Mouse (Mus musculus) kidney, postnatal 0 days (tissue): ENCODE data around the gene Rin3. TPM values are rescaled to one million over a fixed set of nuclear protein-coding genes. Genes with fewer than 3 reads are reported as not detected.

ENCODE experiments used
- ATAC-seq: fragments of 200-750 bp; cut with Nextera tagmentation; replicated peaks from 2 replicates; pipeline ENCODE4 v1.8.0; 2017; ENCODE audit warnings: low read depth, moderate number of reproducible peaks, moderate TSS enrichment, moderate library complexity; ENCODE audit not compliant: low FRiP score
- DNase-seq: peaks from one replicate; pipeline ENCODE4 v3.0.0-alpha.2; 2016; ENCODE audit warnings: low spot score
- H3K27ac ChIP-seq: fragments of 300-500 bp; sonication (generic); 2 replicates; pipeline ENCODE4 v1.5.1; 2014; ENCODE audit warnings: mild to moderate bottlenecking
- H3K27me3 ChIP-seq: fragments of 300-500 bp; sonication (generic); 2 replicates; pipeline ENCODE4 v1.6.1; 2014; ENCODE audit warnings: low read length, mixed read lengths; ENCODE audit not compliant: insufficient read depth
- H3K36me3 ChIP-seq: fragments of 300-500 bp; sonication (generic); 2 replicates; pipeline ENCODE4 v1.6.1; 2014; ENCODE audit warnings: low read length, mixed read lengths; ENCODE audit not compliant: insufficient read depth
- H3K4me1 ChIP-seq: fragments of 300-500 bp; sonication (generic); replicated peaks from 2 replicates; pipeline ENCODE4 v1.6.1; 2014; ENCODE audit warnings: antibody characterized with exemption, low read length, mixed read lengths; ENCODE audit not compliant: insufficient read depth
- H3K4me2 ChIP-seq: fragments of 300-500 bp; sonication (generic); 2 replicates; pipeline ENCODE4 v1.6.1; 2014; ENCODE audit warnings: mild to moderate bottlenecking, low read length, moderate library complexity, mixed read lengths
- H3K4me3 ChIP-seq: fragments of 300-500 bp; sonication (generic); replicated peaks from 2 replicates; pipeline ENCODE4 v1.5.1; 2014; ENCODE audit warnings: low read depth, low read length
- H3K9ac ChIP-seq: fragments of 300-500 bp; sonication (generic); 2 replicates; pipeline ENCODE4 v1.6.1; 2014; ENCODE audit warnings: low read depth, low read length
- H3K9me3 ChIP-seq: fragments of 300-500 bp; sonication (generic); replicated peaks from 2 replicates; pipeline ENCODE4 v1.6.1; 2016; ENCODE audit warnings: low read length, inconsistent platforms, mixed read lengths
- CTCF ChIP-seq: IDR thresholded peaks from 2 replicates; pipeline ENCODE4 v1.5.1; 2016; ENCODE audit warnings: antibody characterized with exemption, low read depth, mild to moderate bottlenecking, moderate library complexity
- WGBS: fragments of 180-500 bp; shearing (Covaris S2); extraction: QIAGEN DNeasy Blood & Tissue Kit; methylation state at CpG from one replicate; pipeline ENCODE4 v1.1.7; 2014; 5-methylcytosine and 5-hydroxymethylcytosine counted together
- polyA plus RNA-seq: library from polyadenylated mRNA; unstranded; fragments of >200 nt; fragmentation: Nextera tagmentation; extraction: Ambion mirVana; gene quantifications from 2 replicates; pipeline ENCODE4 v1.2.1, GENCODE M21; 2015

Rin3 gene
- polyA plus RNA-seq, 1 experiment from 2014 or later: 8.8 TPM

DNA sequence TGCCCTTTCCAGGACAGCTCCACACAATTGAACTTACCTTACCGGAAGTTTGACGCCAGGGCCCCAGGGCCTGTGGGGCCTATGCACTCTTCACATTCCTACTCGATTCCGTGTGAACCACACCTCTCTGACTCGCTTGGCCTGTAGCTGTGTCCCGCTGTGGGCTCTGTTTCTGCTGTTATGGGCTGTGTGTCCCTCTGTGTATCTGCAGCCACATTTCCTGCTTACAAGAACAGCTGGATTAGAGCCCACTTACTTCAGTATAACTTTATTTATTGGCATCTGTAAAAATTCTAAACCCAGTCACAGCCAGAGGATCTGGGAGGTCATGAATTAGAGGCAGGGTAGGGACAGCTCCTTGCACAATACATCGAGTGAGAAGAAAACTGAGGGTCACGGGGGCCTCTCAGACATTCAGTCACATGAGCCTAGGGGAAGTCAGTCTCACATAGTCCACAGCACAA is 20.9 kb upstream of the Rin3 start:
- Histone ChIP-seq H3K27ac (peak overlapping the region; percentile 8; the same call in 1 of the 2 replicates), H3K9me3 (no peaks in the 10 kb centered on the region), H3K9ac (no peak overlapping the region), H3K27me3 (no peaks in the 10 kb centered on the region), H3K4me1 (peaks cover 10% of the 10 kb centered on the region), H3K4me2 (no peak overlapping the region), H3K36me3 (no peaks in the 10 kb centered on the region), H3K4me3 (no peak overlapping the region)
- 28% methylated on average over 8 of the region's 8 CpGs for WGBS
- peak; percentile 54; the same call in 1 of the 2 replicates for ATAC-seq
- no peak for TF ChIP-seq CTCF
- DNase-seq: peak; percentile 68

DNA sequence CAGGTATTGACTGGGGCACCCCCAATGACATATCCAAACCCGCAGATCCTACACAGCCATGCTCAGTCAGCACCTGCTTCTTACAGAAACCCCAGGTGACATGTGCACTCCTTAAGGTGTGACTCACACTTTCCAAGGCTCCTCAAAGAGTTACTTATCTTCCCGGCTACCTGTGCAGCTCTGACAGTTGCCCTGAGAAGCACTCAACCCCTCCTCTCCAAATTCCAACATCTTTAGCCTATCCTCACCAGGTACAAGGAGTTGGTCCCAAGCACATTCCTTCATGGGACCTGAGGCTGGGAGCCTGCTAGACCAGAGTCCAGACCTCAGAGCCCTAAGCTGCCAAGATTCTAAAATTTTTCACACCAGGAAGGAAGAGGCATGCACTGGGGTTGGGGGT is 20.0 kb upstream of the Rin3 start:
- 97% methylated on average over 2 of the region's 2 CpGs for WGBS
- DNase-seq (no peak), ATAC-seq (no peak)
- Histone ChIP-seq H3K27me3 (no peaks in the 10 kb centered on the region), H3K4me1 (peaks cover 10% of the 10 kb centered on the region), H3K4me3 (no peak overlapping the region), H3K4me2 (no peak overlapping the region), H3K9ac (no peak overlapping the region), H3K9me3 (no peaks in the 10 kb centered on the region), H3K36me3 (no peaks in the 10 kb centered on the region), H3K27ac (no peak overlapping the region)
- no peak for TF ChIP-seq CTCF

DNA sequence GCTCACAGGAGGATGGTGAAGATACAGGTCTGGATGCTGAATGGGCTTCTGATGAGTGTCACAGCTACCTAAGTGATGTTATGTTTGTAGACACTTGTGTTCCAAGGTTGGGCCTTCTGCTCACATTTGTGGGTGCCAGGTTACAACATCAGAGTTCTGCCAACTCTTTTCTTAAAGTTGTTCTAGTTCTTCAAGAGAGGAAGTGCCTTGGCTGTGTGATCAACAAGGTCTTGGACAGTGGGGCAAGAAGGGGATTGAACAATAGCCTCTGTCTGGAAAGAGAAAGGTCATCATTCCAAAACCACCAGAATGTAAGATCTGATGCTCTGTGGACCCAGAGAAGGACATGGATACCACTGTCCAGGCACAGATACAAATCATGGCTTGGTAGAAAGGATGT is 19.6 kb upstream of the Rin3 start:
- ATAC-seq (no peak), DNase-seq (no peak)
- Histone ChIP-seq H3K27ac (no peak overlapping the region), H3K27me3 (no peaks in the 10 kb centered on the region), H3K4me3 (no peak overlapping the region), H3K4me1 (peaks cover 10% of the 10 kb centered on the region), H3K9ac (no peak overlapping the region), H3K4me2 (no peak overlapping the region), H3K9me3 (no peaks in the 10 kb centered on the region), H3K36me3 (no peaks in the 10 kb centered on the region)
- no peak for TF ChIP-seq CTCF

DNA sequence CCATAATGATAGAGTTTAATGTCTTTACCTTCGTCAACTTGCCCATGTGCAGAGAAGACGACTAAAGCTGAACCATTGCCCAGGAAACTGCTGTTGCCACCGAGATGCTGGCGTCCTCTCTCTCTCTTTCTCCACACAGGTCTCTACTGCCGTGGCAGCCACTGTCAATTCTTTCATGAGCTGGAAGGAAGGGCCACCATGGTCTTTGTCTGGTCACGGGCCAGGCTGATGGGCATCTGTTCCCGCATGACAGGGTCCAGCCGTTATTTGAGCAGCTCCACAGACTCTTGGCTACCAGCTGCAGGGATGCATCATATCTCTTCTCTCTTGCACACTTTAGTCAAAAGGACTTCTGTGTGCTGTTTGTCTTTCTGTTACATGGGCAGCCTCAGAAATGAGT is 16.4 kb upstream of the Rin3 start:
- Histone ChIP-seq H3K9me3 (no peaks in the 10 kb centered on the region), H3K4me3 (no peak overlapping the region), H3K36me3 (no peaks in the 10 kb centered on the region), H3K27me3 (no peaks in the 10 kb centered on the region), H3K9ac (no peak overlapping the region), H3K27ac (no peak overlapping the region), H3K4me1 (peaks cover 10% of the 10 kb centered on the region), H3K4me2 (no peak overlapping the region)
- no peak for DNase-seq
- TF ChIP-seq CTCF: no peak
- WGBS: 85% methylated on average over 8 of the region's 8 CpGs
- no peak for ATAC-seq

DNA sequence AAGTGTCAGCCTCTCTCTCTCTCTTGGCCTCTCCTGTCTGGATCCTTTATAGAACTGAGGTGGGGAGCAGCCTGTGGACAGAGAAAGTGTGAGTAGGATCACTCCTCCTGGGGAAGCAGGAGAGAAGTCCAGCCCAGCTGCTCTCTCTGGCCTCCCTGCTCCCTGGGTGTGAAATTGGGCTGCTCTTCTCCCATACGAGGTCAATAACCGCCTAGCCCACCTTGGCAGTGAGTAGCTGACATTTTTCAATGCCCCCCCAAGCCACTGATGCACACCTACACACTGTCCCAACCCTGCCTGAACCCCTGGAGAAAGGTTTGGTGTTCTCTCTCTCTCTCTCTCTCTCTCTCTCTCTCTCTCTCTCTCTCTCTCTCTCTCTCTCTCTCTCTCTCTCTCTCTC is 13.7 kb upstream of the Rin3 start:
- no peak for DNase-seq
- 25% methylated on average over 2 of the region's 2 CpGs for WGBS

DNA sequence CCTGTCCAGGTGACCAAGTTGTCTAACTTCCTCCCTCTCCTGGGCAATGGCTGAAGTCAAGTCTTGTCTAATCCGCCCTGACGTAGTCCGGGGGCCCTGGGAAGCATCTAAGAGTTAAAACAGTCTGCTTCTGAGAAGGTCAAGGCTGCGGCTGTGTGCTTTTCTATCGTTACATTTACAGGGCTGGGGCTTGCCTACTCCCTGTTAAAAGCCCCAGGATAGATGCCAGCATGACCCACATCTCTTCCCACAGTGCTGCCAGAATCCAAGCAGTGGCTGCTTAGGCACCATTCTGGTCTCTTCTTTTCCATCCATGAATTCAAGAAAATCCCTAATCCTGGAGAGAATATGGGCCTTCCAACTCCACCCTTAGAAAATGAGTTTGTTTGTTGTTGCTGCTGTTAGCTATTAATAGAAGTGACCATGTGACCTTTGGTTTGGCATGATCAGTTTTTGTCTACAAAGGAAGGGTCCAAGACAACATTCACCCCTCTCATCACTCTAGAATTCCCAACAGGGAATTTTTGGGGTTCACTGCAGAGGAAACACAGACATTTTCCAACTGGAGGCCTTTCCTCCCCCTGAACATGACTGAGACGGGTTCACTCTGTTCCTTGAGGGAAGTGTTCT is 12.0 kb upstream of the Rin3 start:
- H3K27ac ChIP-seq: no peak overlapping the region
- H3K36me3 ChIP-seq: no peaks in the 10 kb centered on the region
- ATAC-seq (peak; percentile 8; the same call in 1 of the 2 replicates), DNase-seq (no peak)
- 60% methylated on average over 6 of the region's 6 CpGs for WGBS
- no peaks in the 10 kb centered on the region for H3K9me3 ChIP-seq
- no peak overlapping the region for H3K4me3 ChIP-seq
- H3K27me3 ChIP-seq: no peaks in the 10 kb centered on the region
- no peak overlapping the region for H3K9ac ChIP-seq
- TF ChIP-seq CTCF: no peak
- H3K4me2 ChIP-seq: no peak overlapping the region
- no peaks in the 10 kb centered on the region for H3K4me1 ChIP-seq

More for the DNA sequence above, 13.7 kb upstream of the Rin3 start:
- ATAC-seq: no peak
- no peak overlapping the region for H3K4me2 ChIP-seq
- no peaks in the 10 kb centered on the region for H3K27me3 ChIP-seq
- no peak overlapping the region for H3K27ac ChIP-seq
- H3K36me3 ChIP-seq: no peaks in the 10 kb centered on the region
- H3K9me3 ChIP-seq: no peaks in the 10 kb centered on the region
- H3K4me3 ChIP-seq: no peak overlapping the region
- H3K4me1 ChIP-seq: no peaks in the 10 kb centered on the region
- TF ChIP-seq CTCF: no peak
- H3K9ac ChIP-seq: no peak overlapping the region

DNA sequence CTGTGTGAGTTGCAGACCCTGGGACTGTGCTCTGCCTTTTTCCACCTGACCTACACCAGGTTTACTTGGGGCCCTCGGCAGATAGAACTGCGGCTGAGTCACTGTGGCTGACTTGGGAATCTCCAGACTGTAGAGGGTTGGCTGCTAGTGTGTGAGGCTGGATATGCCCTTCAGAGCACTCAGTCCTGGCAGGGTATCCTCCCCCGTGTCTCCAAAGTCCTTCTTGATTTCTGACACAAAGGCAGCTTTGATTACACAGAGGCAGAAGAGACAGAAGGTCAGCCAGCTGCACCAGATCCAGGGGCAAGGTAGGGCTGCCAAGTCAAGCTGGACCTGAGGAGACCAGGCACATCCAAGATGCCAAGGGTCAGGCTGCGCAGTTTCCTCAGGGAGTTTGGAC is 11.4 kb upstream of the Rin3 start:
- WGBS: 32% methylated on average over 4 of the region's 4 CpGs
- ATAC-seq (peak; percentile 78), DNase-seq (peak; percentile 77)
- Histone ChIP-seq H3K4me3 (no peak overlapping the region), H3K4me1 (no peaks in the 10 kb centered on the region), H3K27ac (no peak overlapping the region), H3K4me2 (no peak overlapping the region), H3K36me3 (no peaks in the 10 kb centered on the region), H3K27me3 (no peaks in the 10 kb centered on the region), H3K9me3 (no peaks in the 10 kb centered on the region), H3K9ac (no peak overlapping the region)
- no peak for TF ChIP-seq CTCF
